Mouse (Mus musculus) stomach, postnatal 0 days (tissue): ENCODE measurements around the gene Ank3.

Source experiments
- CTCF ChIP-seq: IDR thresholded peaks from 2 replicates; pipeline ENCODE4 v1.5.1; 2016; ENCODE audit warnings: antibody characterized with exemption, low read depth, mild to moderate bottlenecking, moderate library complexity
- EP300 ChIP-seq: optimal IDR thresholded peaks from 2 replicates; pipeline ENCODE3; 2016; ENCODE audit warnings: antibody characterized with exemption

DNA sequence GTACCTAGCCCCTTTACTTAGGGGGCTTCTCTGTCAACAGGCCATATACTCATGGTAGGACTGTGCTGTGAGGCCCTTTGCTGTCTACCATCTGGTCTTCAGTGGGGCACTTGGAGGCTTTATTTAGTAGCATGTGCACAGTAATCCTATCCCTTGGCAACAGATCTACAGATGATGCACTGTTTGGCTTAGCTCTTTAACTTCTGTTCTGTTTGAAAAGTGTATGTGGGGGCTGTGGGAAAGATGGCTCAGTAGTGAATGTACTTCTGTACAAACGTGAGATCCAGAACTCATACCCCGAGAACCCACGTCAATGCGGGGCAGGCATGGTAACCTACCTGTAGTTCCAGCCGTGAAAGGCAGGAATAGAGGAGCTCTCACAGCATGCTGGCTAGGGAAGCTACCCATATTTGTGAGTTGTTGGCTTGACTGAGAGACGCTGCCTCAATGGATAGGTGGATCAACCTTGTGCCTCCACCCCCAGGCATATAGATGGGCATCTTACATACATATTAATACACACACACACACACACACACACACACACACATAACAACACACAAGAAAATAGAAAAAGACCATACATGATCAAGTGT lies 86.7 kb downstream of the Ank3 start:
- no peak for TF ChIP-seq CTCF
- no peak for TF ChIP-seq EP300
